Mouse (Mus musculus) left cerebral cortex, postnatal 4 days (tissue): ENCODE data around the gene Pcna. TPM values are rescaled to one million over a fixed set of nuclear protein-coding genes. Genes with fewer than 3 reads are reported as not detected.

Experiments used
- DNase-seq: peaks from one replicate; pipeline ENCODE4 v3.0.0-alpha.2; 2022
- intact Hi-C: fragments of 180-260 bp; cut with DNase I; formaldehyde crosslinking; loops from one replicate; pipeline ENCODE4 v1.15.1; 2025
- total RNA-seq, 2 experiments: library from RNA; stranded (reverse); gene quantifications; 2 replicates each; pipeline ENCODE4 v1.2.3; 2021

The Pcna gene
- total RNA-seq, 2 experiments from 2014 or later: 74.2 to 81.4 TPM

- DNase-seq: no peak
- intact Hi-C loops: no loop called here
Measured at GRCm38 (mm10) chr2:132278273-132278853, 25.2 kb upstream of the Pcna start.

- DNase-seq: no peak
- intact Hi-C loops: no loop called here
Measured at GRCm38 (mm10) chr2:132276249-132276648, 23.1 kb upstream of the Pcna start.

GRCm38 (mm10) chr2:132275527-132275926 is 22.4 kb upstream of the Pcna start:
- intact Hi-C loops: no loop called here
- DNase-seq: no peak

- intact Hi-C loops: no loop called here
Measured at GRCm38 (mm10) chr2:132272694-132273389, 19.7 kb upstream of the Pcna start.

GRCm38 (mm10) chr2:132270331-132270951 is 17.3 kb upstream of the Pcna start:
- DNase-seq: no peak
- intact Hi-C loops: no loop called here

More at GRCm38 (mm10) chr2:132272694-132273389, 19.7 kb upstream of the Pcna start:
- no peak for DNase-seq

- intact Hi-C loops: no loop called here
- no peak for DNase-seq
Measured at GRCm38 (mm10) chr2:132269217-132269616, 16.1 kb upstream of the Pcna start.

- intact Hi-C loops: no loop called here
- DNase-seq: no peak
Measured at GRCm38 (mm10) chr2:132266086-132266485, 13.0 kb upstream of the Pcna start.

- intact Hi-C loops: no loop called here
- no peak for DNase-seq
Measured at GRCm38 (mm10) chr2:132265196-132265595, 12.1 kb upstream of the Pcna start.

- DNase-seq: no peak
- intact Hi-C loops: no loop called here
Measured at GRCm38 (mm10) chr2:132264266-132264710, 11.2 kb upstream of the Pcna start.

GRCm38 (mm10) chr2:132263421-132264265 is 10.5 kb upstream of the Pcna start:
- intact Hi-C loops: no loop called here
- peak; percentile 26 for DNase-seq

- intact Hi-C loops: no loop called here
- DNase-seq: peak; percentile 99
Measured at GRCm38 (mm10) chr2:132262879-132263398, 9.8 kb upstream of the Pcna start, which contains the start of gene Cds2. Gene Cds2 (plus strand): TSS chr2:132263148.

GRCm38 (mm10) chr2:132262175-132262574 is 9.1 kb upstream of the Pcna start:
- no peak for DNase-seq
- intact Hi-C loops: no loop called here

- intact Hi-C loops: no loop called here
- DNase-seq: no peak
Measured at GRCm38 (mm10) chr2:132260601-132261000, 7.5 kb upstream of the Pcna start.

- intact Hi-C loops: no loop called here
Measured at GRCm38 (mm10) chr2:132257350-132258068, 4.4 kb upstream of the Pcna start.

GRCm38 (mm10) chr2:132253603-132254002 is 489 bp upstream of the Pcna start:
- DNase-seq: no peak
- intact Hi-C loops: no loop called here

More at GRCm38 (mm10) chr2:132257350-132258068, 4.4 kb upstream of the Pcna start:
- DNase-seq: no peak

GRCm38 (mm10) chr2:132251911-132252310 is 1.2 kb downstream of the Pcna start:
- no peak for DNase-seq
- intact Hi-C loops: no loop called here

GRCm38 (mm10) chr2:132247539-132248313 is 5.4 kb downstream of the Pcna start, which contains the start of gene Tmem230:
Gene Tmem230 (minus strand): TSS chr2:132247807.
- intact Hi-C loops: loop anchor here (5.0 kb wide), 1 partner anchor 425 kb away; no protein-coding TSS in a partner anchor
- peak; percentile 94 for DNase-seq

- intact Hi-C loops: no loop called here
- DNase-seq: no peak
Measured at GRCm38 (mm10) chr2:132243370-132243769, 9.7 kb downstream of the Pcna start.

GRCm38 (mm10) chr2:132240457-132240856 is 12.7 kb downstream of the Pcna start:
- DNase-seq: peak; percentile 76

More at GRCm38 (mm10) chr2:132240457-132240856, 12.7 kb downstream of the Pcna start:
- intact Hi-C loops: loop anchor here (2.0 kb wide), 1 partner anchor 258 kb away; no protein-coding TSS in a partner anchor
